Mouse (Mus musculus) hindbrain, embryonic 16.5 days (tissue): ENCODE measurements around the gene Btbd6. TPM values are rescaled to one million over a fixed set of nuclear protein-coding genes. Genes with fewer than 3 reads are reported as not detected.

Source experiments
- ATAC-seq: fragments of 200-750 bp; cut with Nextera tagmentation; 2 replicates; pipeline ENCODE4 v1.8.0; 2017; ENCODE audit warnings: moderate TSS enrichment, moderate library complexity
- H3K27ac ChIP-seq: fragments of 300-500 bp; sonication (generic); 2 replicates; pipeline ENCODE4 v1.5.1; 2014; ENCODE audit warnings: low read depth, mild to moderate bottlenecking, control low read depth, low read length, moderate library complexity
- H3K27me3 ChIP-seq: fragments of 300-500 bp; sonication (generic); replicated peaks from 2 replicates; pipeline ENCODE4 v1.6.1; 2014; ENCODE audit warnings: low read length; ENCODE audit not compliant: control insufficient read depth, insufficient read depth
- H3K36me3 ChIP-seq: fragments of 300-500 bp; sonication (generic); 2 replicates; pipeline ENCODE4 v1.6.1; 2014; ENCODE audit warnings: mild to moderate bottlenecking, low read length, moderate library complexity, mixed read lengths; ENCODE audit not compliant: control insufficient read depth, insufficient read depth
- H3K4me1 ChIP-seq: fragments of 300-500 bp; sonication (generic); 2 replicates; pipeline ENCODE4 v1.6.1; 2014; ENCODE audit warnings: low read depth, low read length; ENCODE audit not compliant: control insufficient read depth, insufficient read depth
- H3K4me2 ChIP-seq: fragments of 300-500 bp; sonication (generic); 2 replicates; pipeline ENCODE4 v1.6.1; 2014; ENCODE audit warnings: mild to moderate bottlenecking, low read length, control low read depth, moderate library complexity
- H3K4me3 ChIP-seq: fragments of 300-500 bp; sonication (generic); 2 replicates; pipeline ENCODE4 v1.5.1; 2014; ENCODE audit warnings: mild to moderate bottlenecking, low read length, control low read depth, moderate library complexity
- H3K9ac ChIP-seq: fragments of 300-500 bp; sonication (generic); 2 replicates; pipeline ENCODE4 v1.6.1; 2014; ENCODE audit warnings: low read depth, mild to moderate bottlenecking, control low read depth, low read length, moderate library complexity
- H3K9me3 ChIP-seq: fragments of 300-500 bp; sonication (generic); 2 replicates; pipeline ENCODE4 v1.6.1; 2014; ENCODE audit warnings: mild to moderate bottlenecking, low read length, moderate library complexity; ENCODE audit not compliant: control insufficient read depth
- WGBS: fragments of 180-500 bp; shearing (Covaris S2); extraction: QIAGEN DNeasy Blood & Tissue Kit; methylation state at CpG from one replicate; pipeline ENCODE4 v1.1.7; 2014; 5-methylcytosine and 5-hydroxymethylcytosine counted together
- polyA plus RNA-seq: library from polyadenylated mRNA; unstranded; fragments of >200 nt; fragmentation: Nextera tagmentation; extraction: Ambion mirVana; gene quantifications from 2 replicates; pipeline ENCODE4 v1.2.1, GENCODE M21; 2015

Gene Btbd6
- polyA plus RNA-seq, 1 experiment from 2014 or later, result 55.8 TPM

DNA sequence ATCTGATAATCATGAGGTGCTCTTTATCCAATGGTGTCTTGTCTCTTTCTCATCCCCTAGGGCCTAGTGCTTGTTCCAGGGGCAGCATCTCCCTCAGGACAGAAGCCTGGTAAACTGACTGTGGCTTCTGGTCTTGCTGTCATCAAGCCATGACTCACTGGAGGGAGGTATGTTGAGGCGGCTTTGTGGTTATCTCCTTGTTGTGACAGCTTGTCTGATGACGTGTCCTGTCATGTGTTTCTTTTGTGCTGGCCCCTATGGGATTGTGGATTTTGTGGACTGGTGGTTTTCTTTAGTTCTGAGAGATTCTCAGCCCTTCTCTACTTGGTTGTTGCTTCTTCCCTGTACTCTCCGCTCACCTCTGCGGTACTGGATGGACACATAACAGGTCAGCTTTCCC is 46.8 kb downstream of the Btbd6 start:
- ATAC-seq, result no peak
- Histone ChIP-seq H3K27me3 (no peaks in the 10 kb centered on the region), H3K9me3 (no peaks in the 10 kb centered on the region), H3K36me3 (peaks cover 2% of the 10 kb centered on the region; the same call in 1 of the 2 replicates), H3K4me1 (peaks cover 3% of the 10 kb centered on the region), H3K9ac (no peak overlapping the region), H3K4me3 (no peak overlapping the region), H3K4me2 (no peak overlapping the region), H3K27ac (no peak overlapping the region)
- 87% methylated on average over 4 of the region's 4 CpGs for WGBS

DNA sequence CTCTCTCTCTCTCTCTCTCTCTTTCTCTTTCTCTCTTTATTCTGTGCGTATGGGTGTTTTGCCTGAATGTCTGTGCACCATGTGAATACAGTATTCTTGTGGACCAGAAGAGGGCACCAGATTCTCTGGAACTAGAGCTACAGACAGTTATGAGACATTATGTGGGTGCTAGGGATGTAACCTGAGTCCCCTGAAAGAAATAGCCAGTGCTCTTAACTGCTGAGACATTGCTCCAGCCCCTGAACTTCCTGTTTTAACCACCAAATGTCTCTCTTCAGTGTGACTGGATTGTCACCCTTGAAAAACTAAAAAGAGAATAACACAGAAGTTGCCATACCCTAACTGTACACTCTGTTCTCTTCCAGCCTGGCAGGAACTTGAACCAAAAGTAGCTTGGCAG is 50.3 kb downstream of the Btbd6 start:
- Histone ChIP-seq H3K27ac (no peak overlapping the region), H3K36me3 (no peaks in the 10 kb centered on the region), H3K27me3 (no peaks in the 10 kb centered on the region), H3K4me3 (no peak overlapping the region), H3K4me1 (peaks cover 14% of the 10 kb centered on the region), H3K9me3 (no peaks in the 10 kb centered on the region), H3K4me2 (no peak overlapping the region), H3K9ac (no peak overlapping the region)
- no peak for ATAC-seq
- 94% methylated on average over 1 of the region's 1 CpGs for WGBS

DNA sequence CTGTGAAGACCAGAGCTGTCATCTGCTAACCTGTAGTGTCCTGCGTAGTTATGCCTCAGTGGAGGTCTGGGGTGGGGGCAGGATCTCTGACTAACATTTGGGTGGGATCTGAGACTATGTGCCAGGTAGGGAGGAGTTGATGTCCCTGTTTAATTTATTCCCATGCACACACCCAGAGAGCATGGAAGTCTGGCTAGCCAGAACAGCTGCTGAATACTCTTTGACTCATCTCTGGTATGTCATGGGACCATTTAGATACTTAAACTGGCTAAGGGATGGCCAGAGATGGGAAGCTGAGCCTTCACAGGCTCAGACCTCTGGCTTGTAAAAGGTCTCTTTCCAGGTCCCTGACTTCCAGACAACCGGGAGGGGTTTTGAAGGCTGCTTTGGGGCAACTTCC is 51.2 kb downstream of the Btbd6 start:
- no peaks in the 10 kb centered on the region for H3K36me3 ChIP-seq
- no peak overlapping the region for H3K27ac ChIP-seq
- no peaks in the 10 kb centered on the region for H3K27me3 ChIP-seq
- ATAC-seq, result no peak
- H3K4me1 ChIP-seq, result peaks cover 18% of the 10 kb centered on the region
- no peak overlapping the region for H3K4me3 ChIP-seq
- H3K4me2 ChIP-seq, result no peak overlapping the region
- 88% methylated on average over 2 of the region's 2 CpGs for WGBS
- no peaks in the 10 kb centered on the region for H3K9me3 ChIP-seq
- no peak overlapping the region for H3K9ac ChIP-seq

DNA sequence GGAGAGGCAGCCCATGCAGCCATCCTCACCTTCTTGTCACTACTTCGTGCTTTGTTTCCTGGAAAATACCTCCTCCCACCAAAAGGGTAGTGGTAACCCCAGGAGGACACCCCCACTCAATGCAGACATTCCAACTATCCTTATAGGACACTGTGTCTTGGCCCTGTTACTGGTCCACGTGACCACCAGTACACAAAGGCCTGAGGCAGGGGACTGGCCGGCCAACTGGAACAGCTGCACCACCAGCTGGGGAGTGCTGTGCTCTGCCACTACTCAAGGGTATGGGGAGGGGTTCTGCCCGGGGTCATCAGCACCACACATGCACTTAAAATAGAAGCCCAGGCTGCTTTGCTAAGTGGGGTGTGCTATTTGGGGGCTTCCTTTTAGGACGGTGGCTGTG is 51.8 kb downstream of the Btbd6 start:
- H3K27me3 ChIP-seq, result no peaks in the 10 kb centered on the region
- no peak overlapping the region for H3K27ac ChIP-seq
- no peaks in the 10 kb centered on the region for H3K9me3 ChIP-seq
- peaks cover 24% of the 10 kb centered on the region for H3K4me1 ChIP-seq
- H3K36me3 ChIP-seq, result no peaks in the 10 kb centered on the region
- no peak overlapping the region for H3K4me3 ChIP-seq
- ATAC-seq, result no peak
- H3K9ac ChIP-seq, result no peak overlapping the region
- H3K4me2 ChIP-seq, result no peak overlapping the region
- 30% methylated on average over 5 of the region's 5 CpGs for WGBS

Other genes with a start within 250 kb of the Btbd6 start
- 5.6 and 7.0 TPM in 2 replicates for gene Pld4, start 215.8 kb upstream of the Btbd6 start, polyA plus RNA-seq
- 3.4 and 3.7 TPM in 2 replicates for gene Ahnak2, start 173.8 kb upstream of the Btbd6 start, polyA plus RNA-seq
- 21.7 and 24.2 TPM in 2 replicates for gene Clba1, start 167.5 kb upstream of the Btbd6 start, polyA plus RNA-seq
- 31.3 and 36.7 TPM in 2 replicates for gene Cdca4, start 147.1 kb upstream of the Btbd6 start, polyA plus RNA-seq
- 0.08 TPM in 1 of 2 replicates, not detected in the other for gene Gpr132, start 108.3 kb upstream of the Btbd6 start, polyA plus RNA-seq
- 10.7 and 11.1 TPM in 2 replicates for gene Jag2, start 46.7 kb upstream of the Btbd6 start, polyA plus RNA-seq
- 54.2 and 57.3 TPM in 2 replicates for gene Nudt14, start 34.4 kb upstream of the Btbd6 start, polyA plus RNA-seq
- gene Brf1, start 24.2 kb downstream of the Btbd6 start, polyA plus RNA-seq, result 40.5 and 43.1 TPM in 2 replicates
- gene Pacs2, start 38.0 kb downstream of the Btbd6 start, polyA plus RNA-seq, result 20.4 and 27.8 TPM in 2 replicates
- gene Tex22, start 98.0 kb downstream of the Btbd6 start, polyA plus RNA-seq, result not detected in 2 replicates
- 13.4 and 14.6 TPM in 2 replicates for gene Mta1, start 121.8 kb downstream of the Btbd6 start, polyA plus RNA-seq
- 342 and 346 TPM in 2 replicates for gene Crip2, start 163.8 kb downstream of the Btbd6 start, polyA plus RNA-seq
- 29.8 and 40.7 TPM in 2 replicates for gene Crip1, start 169.8 kb downstream of the Btbd6 start, polyA plus RNA-seq
- gene Tedc1, start 179.9 kb downstream of the Btbd6 start, polyA plus RNA-seq, result 14.5 and 18.3 TPM in 2 replicates
- 50.8 and 52.2 TPM in 2 replicates for gene Tmem121, start 209.4 kb downstream of the Btbd6 start, polyA plus RNA-seq